Mouse (Mus musculus) gastrocnemius, postnatal 36 days (tissue): ENCODE results near the gene Kctd4. TPM values are rescaled to one million over a fixed set of nuclear protein-coding genes. Genes with fewer than 3 reads are reported as not detected.
"Not testable (repeated sequence)": the region's sequence is repeated elsewhere in the genome, so short reads cannot be mapped to it uniquely, and the experiment has no call there.

Experiments used
- DNase-seq, 2 experiments: peaks; one replicate each; pipeline ENCODE4 v3.0.0; 2022
- intact Hi-C: fragments of 180-260 bp; cut with DNase I; formaldehyde crosslinking; loops from one replicate; pipeline ENCODE4 v1.15.1; 2025
- long read RNA-seq, 2 experiments: library from polyadenylated mRNA; stranded (forward); transcript quantifications; one replicate each; pipeline ENCODE4 v2.0.0; 2021
- total RNA-seq, 2 experiments: library from RNA; stranded (reverse); gene quantifications; 2 replicates each; pipeline ENCODE4 v1.2.3; 2021

Kctd4 gene
- not detected for total RNA-seq
- long read RNA-seq, experiment 1, partial matches to known transcripts, result 0 of 1 reads
- long read RNA-seq, experiment 1, other reads (novel, unspliced or antisense), result 1 of 1 reads
- long read RNA-seq, experiment 2, result 0 reads

- intact Hi-C loops, result no loop called here
Observed at GRCm38 (mm10) chr14:75954766-75955165, at the start of gene Kctd4. TSS of gene Kctd4 (plus strand) at chr14:75955009.

DNA sequence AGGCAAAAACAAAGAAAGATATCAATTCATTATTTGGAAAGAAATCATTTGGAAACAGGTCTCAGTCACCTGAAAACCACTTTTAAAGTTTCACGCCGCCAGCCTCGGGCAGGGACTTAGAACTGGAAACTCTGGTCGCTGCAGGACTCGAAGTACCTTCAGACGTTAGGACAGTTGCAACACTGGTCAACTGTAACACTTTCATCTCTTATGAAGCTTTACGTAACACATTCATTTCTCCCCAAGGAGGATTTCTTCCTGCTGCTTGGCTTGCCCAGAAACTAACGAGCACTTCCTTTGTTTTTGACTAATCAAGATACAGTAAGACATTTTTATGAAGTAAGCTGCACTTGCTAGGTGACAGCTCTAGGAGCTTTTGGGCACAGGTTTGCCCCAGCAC is 47.9 kb upstream of the Kctd4 start:
- intact Hi-C loops, result no loop called here
- no peak for DNase-seq

More at GRCm38 (mm10) chr14:75954766-75955165, at the start of gene Kctd4:
- DNase-seq, result no peak

DNA sequence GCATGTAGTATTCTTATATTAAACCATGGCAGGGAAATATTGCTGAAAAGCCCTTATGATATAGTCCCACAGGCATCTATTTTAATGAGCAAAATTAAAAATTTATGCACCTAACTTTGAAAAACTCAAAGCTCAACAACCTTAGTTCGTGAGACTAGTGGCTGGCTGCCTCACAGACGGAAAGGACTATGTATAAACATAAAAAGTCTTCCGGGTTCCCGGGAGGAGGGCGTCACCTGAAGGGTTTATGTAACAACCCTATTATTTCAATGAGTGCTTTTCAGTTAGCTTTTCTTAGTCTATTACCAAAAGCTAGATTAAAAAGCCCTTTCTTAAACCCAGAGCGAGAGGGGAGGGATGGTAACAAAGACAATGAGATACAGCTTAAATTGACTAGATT is 42.8 kb upstream of the Kctd4 start:
- intact Hi-C loops, result no loop called here

DNA sequence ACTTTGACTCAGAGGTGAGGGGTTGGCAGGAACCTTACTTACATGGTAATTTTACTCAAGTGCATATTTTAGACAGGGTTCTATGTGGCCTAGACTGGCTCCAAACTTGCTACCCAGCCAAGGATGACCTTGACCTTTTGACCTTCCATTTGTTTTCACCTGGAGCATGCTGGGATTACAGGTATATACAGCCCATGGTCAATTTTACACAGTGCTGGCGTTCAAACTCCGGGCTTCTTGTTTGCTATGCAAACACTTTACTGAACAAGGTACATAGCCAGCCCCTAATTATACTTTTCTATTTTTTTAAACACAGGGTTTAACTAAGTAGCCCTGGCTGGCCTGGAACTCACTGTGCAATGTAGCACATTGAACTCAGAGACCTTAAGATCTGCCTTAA is 42.1 kb upstream of the Kctd4 start:
- intact Hi-C loops, result no loop called here
- DNase-seq, result no peak

More for the DNA sequence above, 42.8 kb upstream of the Kctd4 start:
- DNase-seq, result no peak

DNA sequence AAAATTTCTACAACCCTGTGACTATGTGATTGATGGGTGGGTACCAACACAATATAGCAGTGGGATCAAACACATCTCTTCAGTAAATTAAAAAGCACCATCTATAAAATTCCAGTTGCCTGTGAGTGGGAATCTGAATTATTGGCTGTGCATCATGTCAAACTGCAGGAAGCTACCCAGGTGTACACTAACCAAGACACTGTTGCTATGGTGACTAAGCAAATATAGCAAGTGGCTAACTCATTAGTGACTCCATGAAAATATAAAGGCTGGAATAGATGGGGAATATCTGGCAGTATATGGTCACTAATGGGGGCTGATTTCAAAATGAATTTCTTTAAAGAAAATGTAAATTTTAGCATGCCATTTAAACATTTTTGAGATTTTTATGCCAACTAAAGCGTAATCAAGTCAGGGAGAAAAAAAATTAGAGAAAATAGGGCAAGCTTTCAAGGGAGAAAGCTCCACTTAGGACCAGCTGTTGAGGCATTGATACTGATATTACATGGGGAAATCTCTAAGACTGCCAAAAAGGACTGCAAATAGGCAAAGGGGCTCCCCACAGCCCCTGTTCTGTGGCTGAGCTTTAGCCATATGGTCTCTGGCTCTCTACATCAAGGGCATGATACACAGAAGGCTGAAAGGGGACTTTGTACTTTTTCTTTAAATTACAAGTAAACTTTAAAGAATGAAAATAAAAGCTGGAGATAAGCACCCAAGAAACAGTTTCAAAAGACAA is 31.3 kb upstream of the Kctd4 start:
- intact Hi-C loops, result no loop called here

DNA sequence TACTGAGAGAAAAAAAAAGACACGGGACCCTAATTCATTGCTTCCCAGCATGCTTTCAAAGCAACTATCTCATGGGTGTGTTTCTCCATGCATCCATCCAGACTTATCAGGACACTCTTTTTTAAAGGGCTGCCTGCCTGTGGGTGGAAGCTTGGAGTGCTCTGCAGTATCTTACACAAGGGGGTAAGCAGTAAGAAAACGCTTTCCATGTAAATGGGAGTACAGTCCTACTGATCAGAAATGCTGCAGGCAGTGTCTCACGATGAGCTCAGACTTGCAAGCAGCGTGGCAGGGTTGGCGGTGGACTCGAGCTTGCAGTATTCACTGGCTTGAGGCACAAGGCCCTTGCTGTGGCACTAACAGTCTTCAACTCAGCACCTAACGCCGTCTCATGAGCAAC is 25.1 kb upstream of the Kctd4 start:
- intact Hi-C loops, DNase-seq: not testable (repeated sequence)

More for the DNA sequence above, 31.3 kb upstream of the Kctd4 start:
- no peak for DNase-seq

DNA sequence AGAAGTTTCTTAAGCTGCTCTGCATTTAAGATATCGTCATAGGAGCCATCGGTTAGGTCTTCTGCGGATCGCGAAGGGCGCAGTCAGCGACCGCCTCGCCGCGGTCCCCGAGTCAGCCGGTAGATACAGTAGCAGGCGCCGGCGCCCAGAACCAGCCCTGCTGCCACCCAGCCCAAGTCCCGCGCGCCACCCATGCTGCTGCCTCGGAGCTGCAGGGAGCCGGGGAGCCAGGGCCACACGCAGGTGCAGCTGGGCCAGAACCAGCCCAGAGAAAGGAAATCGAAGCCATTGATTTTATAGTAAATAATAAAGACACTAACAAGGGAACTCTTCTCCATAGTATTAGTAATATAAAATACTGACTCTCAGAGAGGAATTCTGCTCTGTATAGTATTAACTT is 23.5 kb upstream of the Kctd4 start:
- no peak for DNase-seq
- intact Hi-C loops, result no loop called here

GRCm38 (mm10) chr14:75934359-75934758 is 20.4 kb upstream of the Kctd4 start:
- intact Hi-C loops, result no loop called here
- no peak for DNase-seq

DNA sequence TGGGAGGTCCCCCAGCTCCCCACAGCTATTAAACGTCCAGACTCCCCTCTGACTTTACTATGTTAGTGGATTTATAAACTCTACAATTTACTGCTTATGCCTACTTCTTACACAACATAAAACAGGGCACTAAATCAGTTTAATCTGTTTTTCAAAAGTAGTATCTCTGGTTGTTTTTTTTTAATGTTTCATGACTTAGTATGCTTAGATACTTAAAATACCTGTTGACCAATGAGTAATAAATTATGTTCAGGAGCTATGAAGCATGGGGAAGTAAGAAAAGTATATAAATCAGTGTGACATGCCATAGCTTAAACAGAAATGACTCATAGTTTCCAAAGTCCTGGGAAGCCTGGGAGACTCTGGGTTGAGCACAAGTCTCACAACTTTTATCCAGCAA is 17.1 kb upstream of the Kctd4 start:
- intact Hi-C loops, result no loop called here
- DNase-seq, result no peak

DNA sequence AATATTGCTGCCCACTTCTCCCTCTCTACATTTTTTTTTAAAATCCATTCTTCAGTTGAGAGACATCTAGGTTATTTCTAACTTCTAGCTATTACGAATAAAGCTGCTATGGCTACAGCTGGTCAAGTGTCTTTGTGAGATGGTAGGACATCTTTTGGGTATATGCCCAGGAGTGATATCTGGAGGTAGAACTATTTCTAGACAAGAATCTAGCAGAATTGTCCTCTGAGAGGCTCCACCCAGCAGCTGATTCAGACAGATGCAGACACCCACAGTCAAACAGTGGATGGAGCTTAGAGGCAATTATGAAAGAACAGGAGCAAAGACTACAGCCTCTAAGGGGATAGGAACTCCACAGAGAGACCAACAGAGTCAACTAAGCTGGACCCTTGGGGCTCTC is 13.3 kb upstream of the Kctd4 start:
- intact Hi-C loops, result no loop called here
- no peak for DNase-seq

GRCm38 (mm10) chr14:75942365-75942764 is 12.4 kb upstream of the Kctd4 start:
- no peak for DNase-seq
- intact Hi-C loops, result no loop called here

- DNase-seq, result no peak
- intact Hi-C loops, result no loop called here
Observed at GRCm38 (mm10) chr14:75947674-75948073, 7.1 kb upstream of the Kctd4 start.

DNA sequence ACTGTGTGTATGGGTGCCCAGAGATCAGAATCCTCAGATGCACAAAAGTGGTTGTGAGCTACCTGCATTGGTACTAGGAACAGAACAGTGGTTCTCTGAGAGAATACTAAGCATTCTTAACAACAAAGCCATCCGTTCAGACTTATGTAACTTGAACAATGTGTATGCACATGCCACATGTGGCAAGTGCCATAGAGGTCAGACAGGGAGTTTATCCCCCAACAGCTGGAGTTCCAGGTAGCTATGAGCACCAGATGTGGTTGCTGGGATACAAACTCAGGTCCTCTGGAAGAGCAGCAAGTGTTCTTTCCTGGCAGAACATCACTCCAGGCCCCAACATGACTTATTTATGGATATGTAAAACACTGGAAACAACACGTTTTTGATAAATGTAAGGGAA is 1.8 kb upstream of the Kctd4 start:
- intact Hi-C loops, result no loop called here
- no peak for DNase-seq

DNA sequence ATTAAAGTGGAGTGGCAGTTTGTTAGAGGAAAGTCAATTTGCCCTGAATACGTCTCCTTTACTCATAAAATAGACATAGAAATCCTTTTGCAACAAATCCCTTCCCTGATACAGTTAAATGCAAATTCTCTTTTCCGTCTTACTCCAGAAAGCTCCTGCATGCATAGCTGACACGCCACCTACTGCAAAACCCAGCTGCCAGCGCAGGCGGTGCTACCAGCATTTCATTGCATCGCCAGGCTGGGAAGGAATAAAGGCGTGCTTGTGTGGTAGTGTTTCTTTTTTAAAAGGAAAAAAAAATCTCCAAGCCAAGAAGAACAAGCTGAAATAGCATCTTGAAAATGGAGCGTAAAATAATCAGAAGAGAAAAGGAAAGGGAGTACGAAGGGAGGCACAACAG is 7.4 kb downstream of the Kctd4 start:
- no peak for DNase-seq
- intact Hi-C loops, result no loop called here

DNA sequence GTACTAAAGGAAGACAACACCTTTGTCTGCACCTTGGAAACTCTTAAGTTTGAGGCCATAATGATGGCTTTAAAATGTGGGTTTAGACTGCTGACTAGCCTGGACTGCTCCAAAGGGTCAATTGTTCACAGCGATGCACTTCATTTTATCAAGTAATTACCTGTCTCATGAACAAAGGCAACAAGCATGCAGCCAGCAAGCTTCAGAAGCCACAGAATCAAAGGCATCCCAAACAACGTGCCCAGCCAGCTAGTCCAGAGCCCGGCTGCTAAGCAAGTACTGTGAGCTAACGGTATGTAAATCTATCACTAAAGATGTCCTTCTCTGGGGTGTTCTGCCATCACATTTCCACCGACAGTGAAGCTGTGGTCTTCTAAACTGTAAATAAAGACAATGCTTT is 8.4 kb downstream of the Kctd4 start:
- no peak for DNase-seq
- intact Hi-C loops, result no loop called here

GRCm38 (mm10) chr14:75964000-75964399 is 9.2 kb downstream of the Kctd4 start:
- intact Hi-C loops, result no loop called here
- DNase-seq, result no peak

DNA sequence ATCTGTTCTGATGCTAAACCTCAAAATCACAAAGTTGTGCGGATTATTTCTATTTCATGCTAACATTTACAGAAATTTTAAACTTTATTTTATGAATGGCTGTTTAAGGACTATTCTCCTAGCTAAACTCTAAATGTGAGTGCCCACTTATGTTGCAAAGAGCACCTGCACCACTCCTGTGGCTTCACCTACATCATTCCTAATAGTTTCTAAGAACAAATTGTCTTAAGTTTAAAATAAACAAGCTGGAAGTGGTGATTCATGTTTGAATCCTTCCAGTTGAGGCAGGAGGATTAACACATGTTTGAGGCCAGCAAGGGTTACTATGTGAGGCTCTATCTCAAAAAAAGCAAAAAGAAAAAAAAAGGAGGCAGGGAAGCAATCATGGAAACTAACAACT is 9.6 kb downstream of the Kctd4 start:
- DNase-seq, result no peak
- intact Hi-C loops, result no loop called here

DNA sequence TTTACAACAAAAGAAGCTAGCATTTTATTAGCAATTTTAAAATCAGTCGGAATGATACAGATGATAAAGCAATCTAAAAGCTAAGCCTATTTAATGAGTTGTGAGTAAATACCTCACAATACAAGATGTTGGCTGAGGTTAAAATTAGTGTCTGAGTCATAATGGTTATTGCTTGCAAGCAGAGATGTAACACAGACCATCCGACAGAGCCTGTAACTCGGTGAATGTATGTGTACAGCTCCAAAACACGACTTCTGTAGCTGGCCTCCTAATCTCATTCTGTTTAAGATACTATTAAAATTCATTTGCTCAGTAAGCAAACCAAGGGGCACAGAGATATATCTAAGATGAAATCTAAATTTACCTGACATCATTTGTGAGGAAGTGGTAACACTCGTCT is 12.5 kb downstream of the Kctd4 start:
- intact Hi-C loops, result no loop called here
- DNase-seq, result no peak

DNA sequence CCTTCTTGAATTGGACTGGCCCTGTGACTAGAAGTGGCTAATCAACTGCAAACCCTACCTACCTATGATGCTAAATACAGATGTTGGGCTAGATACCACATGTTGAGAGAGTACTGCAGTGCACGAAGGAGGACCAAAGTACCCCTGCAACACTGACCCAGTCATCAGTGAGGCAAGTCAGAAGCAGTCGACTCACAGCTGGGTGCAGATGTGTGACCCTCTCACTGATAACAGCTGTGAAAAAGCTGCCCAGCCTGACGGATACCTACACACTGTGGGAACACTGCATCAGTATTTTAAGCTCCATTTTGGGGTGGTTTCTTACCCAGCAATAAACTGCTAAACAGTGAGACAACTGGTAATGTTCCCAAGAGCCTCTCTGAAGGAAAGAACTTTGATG is 21.3 kb downstream of the Kctd4 start:
- intact Hi-C loops, result no loop called here

DNA sequence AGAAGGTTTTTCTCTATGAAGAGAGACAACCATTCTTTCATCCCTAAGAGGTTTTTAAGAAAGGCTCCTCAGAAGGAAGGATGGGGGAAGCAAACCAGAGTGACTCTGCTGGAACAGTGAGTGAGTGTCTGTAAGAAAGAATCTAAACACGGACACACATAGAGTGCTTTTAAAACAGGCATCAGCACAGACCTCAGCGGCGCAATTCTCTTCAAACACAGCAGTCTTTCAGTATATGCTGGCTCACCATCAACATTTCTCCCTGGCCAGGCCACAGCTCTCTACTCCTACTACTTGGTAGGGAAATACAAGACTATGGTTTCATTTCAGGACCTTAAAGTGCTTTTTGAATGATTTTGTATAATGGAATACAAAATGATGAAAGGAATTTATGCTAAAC is 26.4 kb downstream of the Kctd4 start:
- intact Hi-C loops, result no loop called here
- no peak for DNase-seq

More for the DNA sequence above, 21.3 kb downstream of the Kctd4 start:
- no peak for DNase-seq

DNA sequence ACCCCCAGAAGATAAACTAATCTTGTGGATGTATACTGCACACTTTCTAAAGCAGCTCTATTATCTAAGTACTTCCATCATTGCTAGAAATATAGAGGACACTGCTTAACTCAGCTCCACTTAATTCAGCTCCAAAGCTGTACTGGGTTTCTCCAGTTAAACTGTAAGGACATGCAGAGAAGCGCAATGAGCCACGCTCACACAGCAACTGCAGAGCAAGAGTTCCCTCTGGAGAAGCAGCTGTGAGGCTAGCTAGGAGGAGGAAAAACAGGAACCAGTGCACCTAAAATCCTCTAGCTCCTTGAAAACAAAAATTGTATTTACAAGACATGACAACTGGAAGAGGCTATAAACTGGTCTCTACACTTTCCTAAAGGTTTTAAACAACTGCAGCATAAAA is 29.1 kb downstream of the Kctd4 start:
- intact Hi-C loops, result no loop called here
- DNase-seq, result no peak

DNA sequence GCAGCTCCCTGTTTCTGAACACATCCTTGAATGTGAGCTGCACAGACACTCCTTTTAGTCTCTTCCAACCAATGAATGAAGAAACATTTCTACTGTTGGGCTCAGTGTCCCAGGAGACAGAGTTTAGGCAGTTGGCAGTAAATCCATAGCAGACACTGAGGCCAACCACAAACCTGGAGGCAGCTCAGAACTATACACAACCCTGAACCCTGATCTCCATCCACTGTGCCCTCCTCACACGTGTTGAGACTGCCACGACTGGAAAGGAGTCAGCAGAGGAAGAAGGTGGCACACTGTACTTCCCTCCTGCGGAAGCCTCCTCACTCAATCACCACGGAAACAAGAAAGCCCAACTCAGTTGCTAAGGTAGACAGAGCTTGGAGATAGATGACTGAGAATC is 30.3 kb downstream of the Kctd4 start:
- DNase-seq, result no peak
- intact Hi-C loops, result no loop called here
